Mouse (Mus musculus): ENCODE measurements around the gene Gm49630.
"Not testable (repeated sequence)": the region's sequence is repeated elsewhere in the genome, so short reads cannot be mapped to it uniquely, and the experiment has no call there.

DNA sequence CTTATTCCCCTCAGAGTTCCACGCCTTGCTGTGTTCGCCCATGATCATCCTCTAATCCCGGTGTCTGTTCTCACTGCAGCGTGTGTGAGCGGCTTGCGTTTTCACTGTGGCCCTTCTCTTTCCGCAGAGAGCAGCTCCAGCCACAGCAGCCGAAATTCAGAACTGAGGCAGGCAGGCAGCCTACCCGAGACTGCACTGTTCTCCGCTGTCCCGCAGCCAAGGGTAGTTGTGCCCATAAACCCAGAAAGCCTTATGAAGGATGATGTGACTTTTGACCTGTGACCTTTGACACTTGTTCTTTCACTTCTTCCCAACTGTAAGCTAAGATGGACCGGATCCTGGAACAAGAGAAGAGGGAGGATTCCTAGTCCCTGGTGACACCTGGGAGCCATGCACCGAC is 25.3 kb upstream of the Gm49630 start:
- TF ChIP-seq CTCF (conservative IDR thresholded peaks at IDR 0.05; ENCODE audit: insufficient read depth, insufficient read length, low read depth, low read length); POLR2A (IDR thresholded peaks at IDR 0.05; ENCODE audit: low read depth, low read length): not testable (repeated sequence)
